Mouse (Mus musculus): ENCODE data around the gene Tiam2.

GRCm38 (mm10) chr17:3344872-3345271, 18.5 kb downstream of the Tiam2 start:
- TF ChIP-seq CTCF (IDR thresholded peaks at IDR 0.05; ENCODE audit: low read depth, low read length) (no peak), POLR2A (IDR thresholded peaks at IDR 0.05; ENCODE audit: insufficient read depth, low read length) (no peak)
